Mouse (Mus musculus): ENCODE measurements around the gene Kremen1.

DNA sequence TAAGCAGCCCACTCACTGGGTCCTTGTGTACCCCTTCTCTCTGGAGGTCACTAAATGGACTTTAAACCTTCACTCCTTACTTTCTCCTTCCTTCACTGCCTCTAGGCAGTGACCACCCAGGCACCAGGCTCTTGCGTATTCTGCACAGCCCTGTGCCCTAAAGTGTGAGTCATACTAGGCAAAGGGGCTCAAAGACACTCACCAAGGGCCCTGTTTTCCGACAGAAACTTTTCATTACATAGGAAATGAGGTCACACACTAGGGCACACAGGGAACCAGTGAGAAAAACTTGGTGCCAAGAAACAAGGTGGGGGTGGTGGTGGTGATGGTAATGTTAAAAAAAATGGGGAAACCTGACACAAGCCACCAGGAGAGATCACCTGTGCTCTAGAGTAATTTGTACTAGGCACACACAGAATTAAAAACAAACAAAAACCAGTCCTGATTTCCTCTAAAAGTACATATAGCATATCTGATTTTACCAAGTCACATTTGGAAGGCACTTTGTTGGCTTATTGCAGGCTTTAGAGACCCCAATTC is 35.3 kb upstream of the Kremen1 start:
- TF ChIP-seq CTCF (IDR thresholded peaks at IDR 0.05; ENCODE audit: insufficient read depth, low read length) (no peak), POLR2A (IDR thresholded peaks at IDR 0.05; ENCODE audit: borderline replicate concordance, extremely low read depth, low read depth, low read length) (no peak)

All from lung, adult 2 months (tissue).